Mouse (Mus musculus) intestine, postnatal 0 days (tissue): Measurements from ENCODE around the gene Coq3. TPM values are rescaled to one million over a fixed set of nuclear protein-coding genes. Genes with fewer than 3 reads are reported as not detected.

ENCODE experiments used
- ATAC-seq: fragments of 200-750 bp; cut with Nextera tagmentation; 2 replicates; pipeline ENCODE4 v1.8.0; 2017; ENCODE audit warnings: mild to moderate bottlenecking, moderate TSS enrichment, moderate library complexity
- H3K27ac ChIP-seq: fragments of 300-500 bp; sonication (generic); 2 replicates; pipeline ENCODE4 v1.5.1; 2014; ENCODE audit warnings: mild to moderate bottlenecking, low read depth, low read length, moderate library complexity
- H3K27me3 ChIP-seq: fragments of 300-500 bp; sonication (generic); replicated peaks from 2 replicates; pipeline ENCODE4 v1.6.1; 2014; ENCODE audit warnings: low read length, mixed read lengths; ENCODE audit not compliant: control insufficient read depth, insufficient read depth
- H3K36me3 ChIP-seq: fragments of 300-500 bp; sonication (generic); 2 replicates; pipeline ENCODE4 v1.6.1; 2014; ENCODE audit warnings: mild to moderate bottlenecking, moderate library complexity; ENCODE audit not compliant: control insufficient read depth, insufficient read depth
- H3K4me1 ChIP-seq: fragments of 300-500 bp; sonication (generic); replicated peaks from 2 replicates; pipeline ENCODE4 v1.6.1; 2014; ENCODE audit warnings: antibody characterized with exemption, low read length, mixed read lengths; ENCODE audit not compliant: control insufficient read depth, insufficient read depth
- H3K4me2 ChIP-seq: fragments of 300-500 bp; sonication (generic); replicated peaks from 2 replicates; pipeline ENCODE4 v1.6.1; 2014; ENCODE audit warnings: low read depth, mild to moderate bottlenecking, moderate library complexity
- H3K4me3 ChIP-seq: fragments of 300-500 bp; sonication (generic); 2 replicates; pipeline ENCODE4 v1.5.1; 2014; ENCODE audit warnings: low read depth, low read length
- H3K9ac ChIP-seq: fragments of 300-500 bp; sonication (generic); 2 replicates; pipeline ENCODE4 v1.6.1; 2014; ENCODE audit warnings: mild to moderate bottlenecking, low read depth, low read length
- H3K9me3 ChIP-seq: fragments of 300-500 bp; sonication (generic); 2 replicates; pipeline ENCODE4 v1.6.1; 2016; ENCODE audit warnings: mixed run types; ENCODE audit not compliant: control insufficient read depth
- CTCF ChIP-seq: sonication (generic); IDR thresholded peaks from 2 replicates; pipeline ENCODE4 v1.5.1; 2016; ENCODE audit warnings: low read depth, mild to moderate bottlenecking, control low read depth, antibody characterized with exemption, moderate library complexity
- WGBS: fragments of 180-500 bp; shearing (Covaris S2); extraction: QIAGEN DNeasy Blood & Tissue Kit; methylation state at CpG from one replicate; pipeline ENCODE4 v1.1.7; 2014; 5-methylcytosine and 5-hydroxymethylcytosine counted together
- polyA plus RNA-seq: library from polyadenylated mRNA; unstranded; fragments of >200 nt; fragmentation: Nextera tagmentation; extraction: Ambion mirVana; gene quantifications from 2 replicates; pipeline ENCODE4 v1.2.1, GENCODE M21; 2015

Coq3 gene
- polyA plus RNA-seq = 11.8 and 12.0 TPM in 2 replicates

- H3K9ac ChIP-seq = peak within 1 kb of the TSS; percentile 82
- no peak for TF ChIP-seq CTCF
- H3K9me3 ChIP-seq = no peaks in the 10 kb centered on the region
- under 1% methylated on average over 51 of the region's 51 CpGs for WGBS
- H3K27me3 ChIP-seq = no peaks in the 10 kb centered on the region
- H3K27ac ChIP-seq = peak within 1 kb of the TSS; percentile 93
- H3K4me3 ChIP-seq = peak within 1 kb of the TSS; percentile 83
- peak within 1 kb of the TSS; percentile 66 for H3K4me2 ChIP-seq
- H3K4me1 ChIP-seq = no peaks in the 10 kb centered on the region
- ATAC-seq = peak; percentile 90
- H3K36me3 ChIP-seq = 0 out of 2 replicates have a peak, but pooled peaks cover 14% of the 10 kb centered on the region
Observed at GRCm38 (mm10) chr4:21879565-21880220, at the start of gene Coq3. Gene Coq3, plus strand, starts transcription at chr4:21879673.

- no peak for ATAC-seq
- Histone ChIP-seq H3K9me3 (no peaks in the 10 kb centered on the region), H3K27ac (no peak overlapping the region), H3K36me3 (peaks cover 27% of the 10 kb centered on the region), H3K27me3 (no peaks in the 10 kb centered on the region), H3K4me2 (no peak overlapping the region), H3K4me3 (no peak overlapping the region), H3K4me1 (no peaks in the 10 kb centered on the region), H3K9ac (no peak overlapping the region)
- 98% methylated on average over 8 of the region's 8 CpGs for WGBS
- no peak for TF ChIP-seq CTCF
Observed at GRCm38 (mm10) chr4:21832844-21833243, 46.6 kb upstream of the Coq3 start.

- peak; percentile 99 for ATAC-seq
- H3K27me3 ChIP-seq = no peaks in the 10 kb centered on the region
- peak within 1 kb of the TSS; percentile 95 for H3K27ac ChIP-seq
- peak within 1 kb of the TSS; percentile 77 for H3K4me3 ChIP-seq
- under 1% methylated on average over 50 of the region's 50 CpGs for WGBS
- peak within 1 kb of the TSS; percentile 91 for H3K9ac ChIP-seq
- H3K4me1 ChIP-seq = peaks cover 5% of the 10 kb centered on the region; the same call in 1 of the 2 replicates
- peak; percentile 95 for TF ChIP-seq CTCF
- no peaks in the 10 kb centered on the region for H3K36me3 ChIP-seq
- peak within 1 kb of the TSS; percentile 66 for H3K4me2 ChIP-seq
- no peaks in the 10 kb centered on the region for H3K9me3 ChIP-seq
Observed at GRCm38 (mm10) chr4:21847481-21848286, 31.8 kb upstream of the Coq3 start, which contains the start of gene Pnisr. Gene Pnisr, plus strand, starts transcription at chr4:21847583.

- H3K4me2 ChIP-seq = peak overlapping the region; percentile 66
- no peak for TF ChIP-seq CTCF
- under 1% methylated on average over 24 of the region's 24 CpGs for WGBS
- peak overlapping the region; percentile 77 for H3K4me3 ChIP-seq
- peak overlapping the region; percentile 95 for H3K27ac ChIP-seq
- peak; percentile 83 for ATAC-seq
- no peaks in the 10 kb centered on the region for H3K27me3 ChIP-seq
- no peaks in the 10 kb centered on the region for H3K9me3 ChIP-seq
- H3K36me3 ChIP-seq = no peaks in the 10 kb centered on the region
- H3K9ac ChIP-seq = peak overlapping the region; percentile 91
- peaks cover 5% of the 10 kb centered on the region; the same call in 1 of the 2 replicates for H3K4me1 ChIP-seq
Observed at GRCm38 (mm10) chr4:21848287-21848630, 31.2 kb upstream of the Coq3 start.

- no peak overlapping the region for H3K9ac ChIP-seq
- no peak overlapping the region for H3K27ac ChIP-seq
- no peaks in the 10 kb centered on the region for H3K9me3 ChIP-seq
- no peak for TF ChIP-seq CTCF
- no peaks in the 10 kb centered on the region for H3K4me1 ChIP-seq
- peaks cover 54% of the 10 kb centered on the region for H3K36me3 ChIP-seq
- 73% methylated on average over 1 of the region's 1 CpGs for WGBS
- no peak for ATAC-seq
- no peak overlapping the region for H3K4me2 ChIP-seq
- no peak overlapping the region for H3K4me3 ChIP-seq
- H3K27me3 ChIP-seq = no peaks in the 10 kb centered on the region
Observed at GRCm38 (mm10) chr4:21857481-21857880, 22.0 kb upstream of the Coq3 start.

GRCm38 (mm10) chr4:21865226-21865625, 14.2 kb upstream of the Coq3 start:
- Histone ChIP-seq H3K27me3 (no peaks in the 10 kb centered on the region), H3K4me1 (no peaks in the 10 kb centered on the region), H3K36me3 (peaks cover 57% of the 10 kb centered on the region), H3K4me2 (no peak overlapping the region), H3K9ac (no peak overlapping the region), H3K4me3 (no peak overlapping the region), H3K9me3 (no peaks in the 10 kb centered on the region), H3K27ac (no peak overlapping the region)
- no peak for TF ChIP-seq CTCF
- 100% methylated on average over 1 of the region's 1 CpGs for WGBS
- no peak for ATAC-seq
